Comparison of ENCODE assay signal across 23 mouse cellular contexts in the genomic region with DNA sequence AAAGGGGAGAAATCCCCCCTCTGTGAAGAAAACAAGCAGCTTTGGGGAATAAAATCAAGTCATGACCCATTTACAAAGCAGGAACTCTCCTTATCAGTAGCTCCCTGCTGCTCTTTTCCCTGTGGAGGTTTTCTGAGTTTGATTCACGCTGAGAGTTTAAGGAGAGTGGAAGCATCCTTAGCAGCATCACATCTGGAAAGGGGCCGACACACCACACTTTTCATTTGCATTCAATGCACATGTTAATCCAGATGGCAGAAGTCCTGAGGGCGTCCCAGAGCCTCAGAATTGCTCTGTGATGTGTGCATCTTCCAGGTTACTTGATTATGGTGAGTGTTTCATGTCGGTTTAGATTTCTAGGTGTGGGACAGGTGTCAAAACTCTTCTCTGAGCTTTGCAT. TPM values are rescaled to one million over a fixed set of nuclear protein-coding genes. Genes with fewer than 3 reads are reported as not detected.
A peak's percentile ranks its signal among the peaks of the same experiment; 100 is the strongest.
DNase-seq lines count a peak whose midpoint lies in the region; ATAC-seq and TF ChIP-seq lines count a peak whose summit lies in the region.
"Had no signal": no experiment of that assay in that cellular context is flagged by ENCODE, and none has a peak within 500 bp of the region (broad histone marks: within the 10 kb centered on the region; RNA-seq: fewer than 3 reads in every experiment).

No protein-coding gene starts in this region.

- no peak for TF ChIP-seq POLR2A in brain, embryonic 14.5 days (IDR thresholded peaks at IDR 0.05; ENCODE audit: borderline replicate concordance, extremely low read depth, insufficient read depth, insufficient read length, poor library complexity, severe bottlenecking)

- H3K4me3 ChIP-seq in midbrain, embryonic 14.5 days (replicated peaks; ENCODE audit: low read depth, low read length) = no peak overlapping the region
- H3K4me3 ChIP-seq in midbrain, embryonic 11.5 days (ENCODE audit: low read depth, low read length) = no peak overlapping the region
- no peak overlapping the region for H3K4me3 ChIP-seq in neural tube, embryonic 14.5 days (ENCODE audit: low read depth, low read length)
- H3K4me3 ChIP-seq: embryonic facial prominence, embryonic 12.5 days; embryonic facial prominence, embryonic 15.5 days; gastrocnemius, adult 2 months; hindbrain, embryonic 13.5 days had no signal

- no peak overlapping the region for H3K27ac ChIP-seq in midbrain, embryonic 14.5 days (replicated peaks; ENCODE audit: low read depth, low read length)
- no peak overlapping the region for H3K27ac ChIP-seq in midbrain, embryonic 11.5 days (ENCODE audit: low read depth, low read length)
- H3K27ac ChIP-seq in neural tube, embryonic 14.5 days (ENCODE audit: low read depth, low read length) = no peak overlapping the region
- H3K27ac ChIP-seq: embryonic facial prominence, embryonic 12.5 days; embryonic facial prominence, embryonic 15.5 days; gastrocnemius, adult 2 months; hindbrain, embryonic 13.5 days had no signal

- no peaks in the 10 kb centered on the region for H3K9me3 ChIP-seq in midbrain, embryonic 14.5 days (ENCODE audit: control insufficient read depth, low read length)
- no peaks in the 10 kb centered on the region for H3K9me3 ChIP-seq in midbrain, embryonic 11.5 days (ENCODE audit: control insufficient read depth, low read length)
- H3K9me3 ChIP-seq in neural tube, embryonic 14.5 days (ENCODE audit: control insufficient read depth, low read length) = no peaks in the 10 kb centered on the region
- H3K9me3 ChIP-seq: embryonic facial prominence, embryonic 12.5 days; embryonic facial prominence, embryonic 15.5 days; hindbrain, embryonic 13.5 days had no signal

- no peaks in the 10 kb centered on the region for H3K4me1 ChIP-seq in midbrain, embryonic 14.5 days (ENCODE audit: control insufficient read depth, insufficient read depth, low read length)
- no peaks in the 10 kb centered on the region for H3K4me1 ChIP-seq in midbrain, embryonic 11.5 days (ENCODE audit: control insufficient read depth, insufficient read depth, low read length)
- H3K4me1 ChIP-seq in neural tube, embryonic 14.5 days (ENCODE audit: control insufficient read depth, insufficient read depth, low read length) = no peaks in the 10 kb centered on the region
- H3K4me1 ChIP-seq: embryonic facial prominence, embryonic 12.5 days; embryonic facial prominence, embryonic 15.5 days; hindbrain, embryonic 13.5 days had no signal

- 33% methylated on average over 4 of the region's 4 CpGs for WGBS in midbrain, embryonic 14.5 days
- WGBS in midbrain, embryonic 11.5 days = 28% methylated on average over 4 of the region's 4 CpGs
- 36% methylated on average over 4 of the region's 4 CpGs for WGBS in neural tube, embryonic 14.5 days

- H3K4me2 ChIP-seq in midbrain, embryonic 14.5 days (ENCODE audit: low read length) = no peak overlapping the region
- no peak overlapping the region for H3K4me2 ChIP-seq in midbrain, embryonic 11.5 days
- H3K4me2 ChIP-seq in neural tube, embryonic 14.5 days (ENCODE audit: low read depth, low read length) = no peak overlapping the region
- H3K4me2 ChIP-seq: embryonic facial prominence, embryonic 12.5 days; embryonic facial prominence, embryonic 15.5 days; heart, embryonic 11.5 days; hindbrain, embryonic 13.5 days had no signal

- no peaks in the 10 kb centered on the region for H3K27me3 ChIP-seq in midbrain, embryonic 14.5 days (ENCODE audit: control insufficient read depth, insufficient read depth, low read length)
- H3K27me3 ChIP-seq in midbrain, embryonic 11.5 days (ENCODE audit: control insufficient read depth, insufficient read depth, low read length) = no peaks in the 10 kb centered on the region
- no peaks in the 10 kb centered on the region for H3K27me3 ChIP-seq in neural tube, embryonic 14.5 days (ENCODE audit: control insufficient read depth, insufficient read depth, low read length)
- H3K27me3 ChIP-seq: embryonic facial prominence, embryonic 12.5 days; embryonic facial prominence, embryonic 15.5 days; hindbrain, embryonic 13.5 days had no signal

- no peak for ATAC-seq in midbrain, embryonic 14.5 days (ENCODE audit: low FRiP score, low TSS enrichment)
- ATAC-seq in midbrain, embryonic 11.5 days (ENCODE audit: low FRiP score) = no peak
- ATAC-seq in neural tube, embryonic 14.5 days (ENCODE audit: low read depth) = 0 out of 2 replicates have a peak, but pooled peaks have one; percentile 17
- ATAC-seq: activated CD4-positive, CD25-positive, alpha-beta regulatory T cell, adult 4 months; CD4-positive, CD25-positive, alpha-beta regulatory T cell, adult 4 months; forebrain, embryonic 14.5 days; forebrain, postnatal 0 days had no signal

- H3K36me3 ChIP-seq in midbrain, embryonic 14.5 days (ENCODE audit: control insufficient read depth, insufficient read depth, low read length) = no peaks in the 10 kb centered on the region
- H3K36me3 ChIP-seq in midbrain, embryonic 11.5 days (ENCODE audit: control insufficient read depth, insufficient read depth, low read length) = no peaks in the 10 kb centered on the region
- H3K36me3 ChIP-seq in neural tube, embryonic 14.5 days (ENCODE audit: control insufficient read depth, insufficient read depth, low read length) = no peaks in the 10 kb centered on the region
- H3K36me3 ChIP-seq: embryonic facial prominence, embryonic 12.5 days; embryonic facial prominence, embryonic 15.5 days; hindbrain, embryonic 13.5 days had no signal

- peak; percentile 36 for DNase-seq in midbrain, embryonic 14.5 days
- no peak for DNase-seq in midbrain, embryonic 11.5 days (ENCODE audit: low spot score, missing footprints)
- no peak for DNase-seq in neural tube, embryonic 10.5 days (ENCODE audit: extremely low spot score, low spot score)
- peak; percentile 39 for DNase-seq in brain, embryonic 14.5 days (ENCODE audit: low read depth)
- no peak for DNase-seq in right cerebral cortex, postnatal 10 days (ENCODE audit: low spot score in 2 of 2)
- DNase-seq: adrenal gland, adult 8-10 months; adrenal gland, postnatal 36 days; cerebellum, adult 11 months; cerebellum, adult 2 months; cerebellum, adult 9-11 months; cerebellum, postnatal 25 days; forebrain, postnatal 0 days; gastrocnemius, adult 2 months; gastrocnemius, postnatal 14 days; heart, adult 11 months had no signal

- no peak for TF ChIP-seq CTCF in brain, embryonic 14.5 days (IDR thresholded peaks at IDR 0.05; ENCODE audit: borderline replicate concordance, extremely low read depth, insufficient read depth, insufficient read length)

- no peak overlapping the region for H3K9ac ChIP-seq in midbrain, embryonic 14.5 days (replicated peaks; ENCODE audit: low read length)
- H3K9ac ChIP-seq in midbrain, embryonic 11.5 days (ENCODE audit: low read length) = no peak overlapping the region
- H3K9ac ChIP-seq in neural tube, embryonic 14.5 days (replicated peaks; ENCODE audit: low read depth, low read length) = no peak overlapping the region
- H3K9ac ChIP-seq: embryonic facial prominence, embryonic 12.5 days; embryonic facial prominence, embryonic 15.5 days; forebrain, postnatal 0 days; hindbrain, embryonic 13.5 days had no signal

RNA-seq across cellular contexts. Expression of gene Lmo7, which starts 25.7 kb away (rescaled TPM):
- polyA plus RNA-seq in midbrain, embryonic 14.5 days (2014; fragmentation: Nextera tagmentation; extraction: Ambion mirVana) = 1.2 and 1.7 TPM in 2 replicates
- polyA plus RNA-seq in midbrain, embryonic 11.5 days (2014; fragmentation: Nextera tagmentation; extraction: Ambion mirVana) = 0.82 and 2.5 TPM in 2 replicates
- 1.0 and 1.7 TPM in 2 replicates for polyA plus RNA-seq in neural tube, embryonic 14.5 days (2014; fragmentation: Nextera tagmentation; extraction: Ambion mirVana)
- 3.9 and 4.0 TPM in 2 replicates for polyA plus RNA-seq in brain, embryonic 14.5 days (2012; rRNA removed)

RNA-seq across cellular contexts. Expression of gene Gm9922, which starts 25.8 kb away (rescaled TPM):
- not detected in 2 replicates for polyA plus RNA-seq in midbrain, embryonic 14.5 days (2014; fragmentation: Nextera tagmentation; extraction: Ambion mirVana)
- polyA plus RNA-seq in midbrain, embryonic 11.5 days (2014; fragmentation: Nextera tagmentation; extraction: Ambion mirVana) = not detected in 2 replicates
- polyA plus RNA-seq in neural tube, embryonic 14.5 days (2014; fragmentation: Nextera tagmentation; extraction: Ambion mirVana) = not detected in 2 replicates
- polyA plus RNA-seq in brain, embryonic 14.5 days (2012; rRNA removed) = 0.24 and 0.38 TPM in 2 replicates
- polyA plus RNA-seq: activated CD4-positive, CD25-positive, alpha-beta regulatory T cell, adult 4 months; CD4-positive, CD25-positive, alpha-beta regulatory T cell, adult 4 months; forebrain, embryonic 14.5 days; hindbrain, embryonic 13.5 days had no signal

Comparison
In these comparisons a context has a peak if more than half of its experiments do, and no peak if none do; other contexts are left out.
1. DNase-seq: peak in midbrain, embryonic 14.5 days (single experiment) and brain, embryonic 14.5 days (single experiment); none in midbrain, embryonic 11.5 days (single experiment), neural tube, embryonic 10.5 days (single experiment) and right cerebral cortex, postnatal 10 days (0 of 2).